Mouse (Mus musculus): Measurements from ENCODE around the gene Nrbp1. TPM values are rescaled to one million over a fixed set of nuclear protein-coding genes. Genes with fewer than 3 reads are reported as not detected.

Gene Nrbp1
- polyA plus RNA-seq (2015; fragmentation: Nextera tagmentation; extraction: Ambion mirVana), result 167 and 174 TPM in 2 replicates

DNA sequence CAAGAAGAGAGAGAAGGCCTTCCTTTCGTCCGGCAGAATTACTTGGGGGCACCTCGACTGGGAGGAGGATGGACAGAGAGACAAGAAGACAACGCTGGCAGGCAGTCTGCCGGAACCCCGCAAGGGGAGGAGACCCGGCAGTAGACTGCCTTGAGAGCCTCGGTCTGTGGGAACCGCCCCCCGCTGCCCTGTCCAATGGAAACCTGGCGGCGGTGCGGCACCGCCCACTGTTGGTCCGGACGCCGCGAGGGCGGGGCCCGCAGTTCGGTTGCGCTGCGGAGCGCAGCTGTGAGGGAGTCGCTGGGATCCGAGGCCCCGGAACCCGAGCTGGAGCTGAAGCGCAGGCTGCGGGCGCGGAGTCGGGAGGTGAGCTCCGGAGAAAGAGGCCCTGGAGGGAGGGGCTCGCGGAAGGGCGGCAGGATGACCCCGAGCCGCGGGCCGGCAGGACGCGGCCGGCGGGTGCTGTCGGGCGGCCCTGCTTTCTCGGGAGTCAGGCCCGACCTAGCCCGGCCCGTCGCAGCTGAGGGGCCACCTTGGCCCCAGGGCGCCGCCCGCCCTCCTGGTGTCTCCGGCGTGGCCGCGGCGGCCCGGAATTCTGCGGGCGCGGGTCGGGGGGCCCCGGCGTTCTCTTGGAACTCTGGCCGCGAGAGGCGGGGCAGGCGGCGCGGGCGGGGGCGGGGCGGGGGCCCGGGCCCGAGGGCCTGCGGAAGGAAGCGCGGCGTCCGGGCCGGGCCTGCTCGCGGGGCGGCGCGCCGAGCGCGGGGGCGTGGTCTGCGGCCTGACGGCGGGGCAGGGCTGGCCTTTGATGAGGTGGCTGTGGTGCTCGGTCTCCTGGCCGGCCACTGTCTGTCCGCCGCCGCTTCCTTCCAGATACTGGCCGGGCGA lies at the start of gene Nrbp1, which contains the start of gene Gm9970:
TSS of gene Nrbp1 (plus strand) at position 228 of the 885 bp plus-strand sequence.
TSS of gene Gm9970 (minus strand) at position 596 of the 885 bp plus-strand sequence.
- Histone ChIP-seq H3K27ac (ENCODE audit: low read depth, low read length) (peak within 1 kb of the TSS; percentile 98), H3K9me3 (ENCODE audit: control insufficient read depth, low read length) (peaks cover 4% of the 10 kb centered on the region), H3K4me3 (ENCODE audit: low read length) (peak within 1 kb of the TSS; percentile 97), H3K36me3 (ENCODE audit: control insufficient read depth, insufficient read depth, low read length) (peaks cover 15% of the 10 kb centered on the region), H3K9ac (ENCODE audit: low read depth, low read length) (peak within 1 kb of the TSS; percentile 99), H3K27me3 (replicated peaks; ENCODE audit: control insufficient read depth, insufficient read depth, low read length) (no peaks in the 10 kb centered on the region), H3K4me2 (ENCODE audit: low read length) (peak within 1 kb of the TSS; percentile 81), H3K4me1 (ENCODE audit: control insufficient read depth, insufficient read depth, low read depth, low read length) (peaks cover 7% of the 10 kb centered on the region)
- WGBS, result under 1% methylated on average over 69 of the region's 103 CpGs
- peak; percentile 99 for ATAC-seq

DNA sequence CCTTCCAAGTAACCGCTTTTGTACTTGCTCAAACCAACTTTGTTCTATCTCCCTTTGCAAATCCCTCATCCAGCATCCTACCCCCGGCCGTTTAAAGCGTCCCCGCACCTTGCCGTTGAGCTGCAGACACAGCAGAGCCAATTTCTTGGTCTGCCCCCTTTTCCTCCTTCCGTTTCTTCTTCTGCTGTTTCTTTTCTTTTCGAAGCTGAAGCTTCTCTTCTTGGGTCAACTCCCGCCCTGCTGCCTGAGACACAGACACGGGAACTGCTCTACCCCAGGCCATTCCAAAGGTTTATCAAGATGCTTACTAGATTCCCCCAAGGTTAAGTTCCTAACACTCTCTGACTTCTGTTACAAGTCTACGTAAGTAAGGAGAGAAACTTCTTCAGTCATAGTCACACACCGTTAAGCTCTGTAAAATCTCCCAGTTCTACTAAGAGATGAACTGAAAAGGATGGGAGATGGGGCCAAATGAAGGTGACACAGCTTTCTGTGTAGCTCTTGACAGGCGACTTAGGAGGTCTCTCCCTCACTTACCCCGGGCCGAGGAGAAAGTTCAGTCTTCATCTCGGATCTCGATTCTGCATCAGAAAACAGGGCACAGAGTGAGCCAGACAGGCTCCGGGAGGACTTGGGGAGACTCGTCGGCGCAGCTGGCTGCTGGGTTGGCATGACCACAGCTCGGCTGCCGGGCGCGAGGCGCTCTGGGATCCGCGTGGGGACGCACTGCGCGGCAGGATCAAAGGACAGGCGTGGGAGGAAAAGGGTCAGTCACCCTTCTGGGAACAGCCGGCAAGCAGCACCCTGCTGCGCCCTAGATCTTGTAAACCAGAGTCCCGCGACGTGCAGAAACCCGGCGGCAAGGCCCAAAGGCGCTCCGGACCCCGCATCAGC lies 48.4 kb upstream of the Nrbp1 start:
- no peak for ATAC-seq
- Histone ChIP-seq H3K27ac (ENCODE audit: low read depth, low read length) (peak overlapping the region; percentile 86), H3K4me1 (ENCODE audit: control insufficient read depth, insufficient read depth, low read depth, low read length) (peaks cover 20% of the 10 kb centered on the region), H3K36me3 (ENCODE audit: control insufficient read depth, insufficient read depth, low read length) (peaks cover 50% of the 10 kb centered on the region), H3K9me3 (ENCODE audit: control insufficient read depth, low read length) (no peaks in the 10 kb centered on the region), H3K9ac (ENCODE audit: low read depth, low read length) (peak overlapping the region; percentile 76), H3K27me3 (replicated peaks; ENCODE audit: control insufficient read depth, insufficient read depth, low read length) (no peaks in the 10 kb centered on the region), H3K4me3 (ENCODE audit: low read length) (peak overlapping the region; percentile 86), H3K4me2 (ENCODE audit: low read length) (peak overlapping the region; percentile 72)
- 19% methylated on average over 37 of the region's 42 CpGs for WGBS

DNA sequence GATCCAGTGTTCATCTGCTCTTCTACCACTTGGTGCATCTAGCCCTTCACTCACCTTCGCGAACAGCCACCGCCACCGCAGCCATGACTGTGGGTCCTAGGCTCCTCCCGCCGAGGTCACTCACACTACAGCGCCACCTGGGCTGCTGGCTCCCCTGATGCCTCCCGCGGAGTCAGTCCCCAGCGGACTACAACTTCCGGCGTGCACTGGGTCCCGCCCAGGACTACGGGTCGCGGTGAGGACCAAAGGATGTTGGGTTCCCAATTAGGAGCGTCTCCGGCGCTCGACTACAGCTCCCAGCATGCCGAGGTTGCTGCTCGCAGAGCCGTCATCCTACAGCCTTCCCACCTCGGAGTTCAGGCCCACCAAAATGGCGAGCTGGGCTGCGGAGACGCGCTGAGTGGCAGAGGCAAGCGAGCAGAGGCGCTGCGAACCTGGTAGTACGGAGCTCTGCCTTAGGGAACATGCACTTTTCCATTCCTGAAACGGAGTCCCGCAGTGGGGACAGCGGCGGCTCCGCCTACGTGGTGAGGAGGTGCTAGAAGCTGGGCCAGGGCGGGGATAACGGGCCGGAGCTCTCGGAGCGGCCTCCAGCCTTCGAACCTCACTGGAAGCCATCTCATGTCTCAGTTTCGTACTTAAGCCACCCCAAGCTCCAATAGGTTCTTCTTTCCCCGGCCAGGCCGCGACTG lies 47.6 kb upstream of the Nrbp1 start, which contains the start of the genes Snx17 and Eif2b4:
TSS of gene Snx17 (plus strand) at position 289 of the 692 bp plus-strand sequence.
TSS of gene Eif2b4 (minus strand) at position 492 of the 692 bp plus-strand sequence.
- Histone ChIP-seq H3K4me2 (ENCODE audit: low read length) (peak within 1 kb of the TSS; percentile 79), H3K27me3 (replicated peaks; ENCODE audit: control insufficient read depth, insufficient read depth, low read length) (no peaks in the 10 kb centered on the region), H3K36me3 (ENCODE audit: control insufficient read depth, insufficient read depth, low read length) (peaks cover 48% of the 10 kb centered on the region), H3K27ac (ENCODE audit: low read depth, low read length) (peak within 1 kb of the TSS; percentile 88), H3K4me1 (ENCODE audit: control insufficient read depth, insufficient read depth, low read depth, low read length) (peaks cover 20% of the 10 kb centered on the region), H3K4me3 (ENCODE audit: low read length) (peak within 1 kb of the TSS; percentile 86), H3K9me3 (ENCODE audit: control insufficient read depth, low read length) (no peaks in the 10 kb centered on the region), H3K9ac (ENCODE audit: low read depth, low read length) (peak within 1 kb of the TSS; percentile 90)
- peak; percentile 97 for ATAC-seq
- WGBS, result under 1% methylated on average over 48 of the region's 48 CpGs

DNA sequence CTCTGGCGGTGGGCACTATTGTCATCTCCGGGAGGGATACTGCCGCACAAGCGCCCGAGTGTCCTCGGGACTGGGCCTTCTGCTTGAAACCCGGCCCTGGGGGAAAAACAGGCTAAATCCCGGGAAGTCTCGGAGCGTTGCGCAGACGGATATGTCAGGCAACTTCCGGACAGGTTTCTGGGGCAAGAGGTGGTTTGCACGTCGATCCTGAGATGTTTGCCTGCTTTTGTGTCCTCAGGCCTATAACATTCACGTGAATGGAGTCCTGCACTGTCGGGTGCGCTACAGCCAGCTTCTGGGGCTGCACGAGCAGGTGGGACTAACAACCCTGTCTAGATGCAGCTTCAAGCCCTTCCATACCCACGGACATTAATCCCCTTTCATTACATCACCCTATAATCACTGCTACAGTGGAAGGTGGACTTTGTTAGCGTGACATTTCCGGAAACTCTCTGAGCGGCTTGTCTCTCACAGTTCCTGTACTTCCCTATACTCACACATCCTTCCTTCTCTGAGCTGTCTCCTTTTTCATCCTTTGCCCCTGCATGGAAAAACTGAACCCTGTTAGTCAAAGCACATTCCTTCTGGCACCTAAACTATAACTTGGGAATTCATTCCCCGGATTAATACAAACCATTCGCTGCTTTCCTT lies 46.9 kb upstream of the Nrbp1 start:
- H3K4me1 ChIP-seq (ENCODE audit: control insufficient read depth, insufficient read depth, low read depth, low read length), result peaks cover 20% of the 10 kb centered on the region
- WGBS, result 15% methylated on average over 25 of the region's 25 CpGs
- peak overlapping the region; percentile 79 for H3K4me2 ChIP-seq (ENCODE audit: low read length)
- ATAC-seq, result no peak
- peaks cover 49% of the 10 kb centered on the region for H3K36me3 ChIP-seq (ENCODE audit: control insufficient read depth, insufficient read depth, low read length)
- H3K27me3 ChIP-seq (replicated peaks; ENCODE audit: control insufficient read depth, insufficient read depth, low read length), result no peaks in the 10 kb centered on the region
- H3K9me3 ChIP-seq (ENCODE audit: control insufficient read depth, low read length), result no peaks in the 10 kb centered on the region
- peak overlapping the region; percentile 88 for H3K27ac ChIP-seq (ENCODE audit: low read depth, low read length)
- peak overlapping the region; percentile 86 for H3K4me3 ChIP-seq (ENCODE audit: low read length)
- peak overlapping the region; percentile 90 for H3K9ac ChIP-seq (ENCODE audit: low read depth, low read length)

DNA sequence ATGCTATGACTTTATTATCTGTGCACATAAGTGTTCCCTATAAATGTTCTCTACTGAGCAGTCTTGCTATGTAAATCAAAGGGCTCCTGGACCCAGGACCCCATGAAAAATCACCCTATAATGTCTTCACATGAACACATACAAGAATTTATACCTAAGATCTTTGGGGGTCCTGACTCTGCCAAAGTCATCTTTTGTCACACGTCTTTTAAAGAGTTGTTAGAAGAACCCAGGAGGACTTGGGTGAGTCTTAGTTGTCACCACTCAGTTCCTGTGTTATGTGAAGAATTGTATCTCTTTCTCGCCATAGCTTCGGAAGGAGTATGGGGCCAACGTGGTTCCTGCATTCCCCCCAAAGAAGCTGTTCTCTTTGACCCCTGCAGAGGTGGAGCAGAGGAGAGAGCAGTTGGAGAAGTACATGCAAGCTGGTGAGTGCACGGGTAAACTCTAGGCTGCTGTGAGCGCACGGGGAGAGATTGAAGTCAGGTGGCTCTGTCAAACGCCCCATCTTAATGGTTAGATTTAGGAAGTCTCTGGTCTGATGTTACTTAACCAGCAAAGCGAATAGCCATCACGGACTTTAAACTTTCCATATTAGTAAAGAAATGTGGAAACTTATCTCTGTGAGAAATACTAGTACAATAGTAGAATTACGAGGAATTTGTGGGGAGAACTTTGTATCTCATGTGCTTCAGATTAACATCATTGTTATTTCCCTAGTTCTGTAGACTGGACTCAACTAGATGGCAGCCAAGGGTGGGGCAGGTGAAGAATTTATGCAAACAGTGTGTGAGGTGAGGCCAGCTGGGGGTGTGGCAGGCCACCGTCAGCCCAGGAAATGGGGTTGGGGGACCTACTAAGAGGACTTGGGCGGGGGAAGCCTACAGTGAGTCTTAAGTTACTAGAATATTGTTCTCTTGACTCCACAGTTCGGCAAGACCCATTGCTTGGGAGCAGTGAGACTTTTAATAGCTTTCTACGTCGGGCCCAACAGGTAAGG lies 45.9 kb upstream of the Nrbp1 start:
- Histone ChIP-seq H3K27me3 (replicated peaks; ENCODE audit: control insufficient read depth, insufficient read depth, low read length) (no peaks in the 10 kb centered on the region), H3K4me2 (ENCODE audit: low read length) (peak overlapping the region; percentile 79), H3K9ac (ENCODE audit: low read depth, low read length) (no peak overlapping the region), H3K4me3 (ENCODE audit: low read length) (no peak overlapping the region), H3K36me3 (ENCODE audit: control insufficient read depth, insufficient read depth, low read length) (peaks cover 54% of the 10 kb centered on the region), H3K27ac (ENCODE audit: low read depth, low read length) (no peak overlapping the region), H3K4me1 (ENCODE audit: control insufficient read depth, insufficient read depth, low read depth, low read length) (peaks cover 20% of the 10 kb centered on the region), H3K9me3 (ENCODE audit: control insufficient read depth, low read length) (no peaks in the 10 kb centered on the region)
- no peak for ATAC-seq
- 93% methylated on average over 16 of the region's 16 CpGs for WGBS

DNA sequence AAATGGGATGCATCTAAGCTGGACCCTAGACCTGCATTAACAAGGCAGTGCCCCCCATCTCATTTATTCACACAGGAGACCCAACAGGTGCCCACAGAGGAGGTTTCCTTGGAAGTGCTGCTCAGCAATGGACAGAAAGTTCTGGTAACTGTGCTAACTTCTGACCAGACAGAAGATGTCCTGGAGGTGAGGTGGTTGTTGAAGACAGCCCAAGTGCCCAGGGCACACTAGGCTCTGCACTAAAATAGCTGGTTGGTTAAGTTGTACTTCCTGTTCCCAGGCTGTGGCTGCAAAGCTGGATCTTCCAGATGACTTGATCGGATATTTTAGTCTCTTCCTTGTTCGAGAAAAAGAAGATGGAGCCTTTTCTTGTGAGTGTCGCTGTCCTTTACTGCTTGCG lies 45.0 kb upstream of the Nrbp1 start:
- H3K27ac ChIP-seq (ENCODE audit: low read depth, low read length), result no peak overlapping the region
- 97% methylated on average over 4 of the region's 4 CpGs for WGBS
- ATAC-seq, result no peak

GRCm38 (mm10) chr5:31196207-31196606 lies 44.5 kb upstream of the Nrbp1 start:
- WGBS, result 96% methylated on average over 10 of the region's 10 CpGs
- H3K9ac ChIP-seq (ENCODE audit: low read depth, low read length), result no peak overlapping the region
- no peak overlapping the region for H3K27ac ChIP-seq (ENCODE audit: low read depth, low read length)
- H3K4me3 ChIP-seq (ENCODE audit: low read length), result no peak overlapping the region
- ATAC-seq, result no peak
- peaks cover 47% of the 10 kb centered on the region for H3K36me3 ChIP-seq (ENCODE audit: control insufficient read depth, insufficient read depth, low read length)
- H3K4me1 ChIP-seq (ENCODE audit: control insufficient read depth, insufficient read depth, low read depth, low read length), result peaks cover 27% of the 10 kb centered on the region
- H3K9me3 ChIP-seq (ENCODE audit: control insufficient read depth, low read length), result peaks cover 5% of the 10 kb centered on the region; the same call in 1 of the 2 replicates
- no peaks in the 10 kb centered on the region for H3K27me3 ChIP-seq (replicated peaks; ENCODE audit: control insufficient read depth, insufficient read depth, low read length)
- no peak overlapping the region for H3K4me2 ChIP-seq (ENCODE audit: low read length)

More for the DNA sequence above, 45.0 kb upstream of the Nrbp1 start:
- H3K9ac ChIP-seq (ENCODE audit: low read depth, low read length), result no peak overlapping the region
- H3K4me1 ChIP-seq (ENCODE audit: control insufficient read depth, insufficient read depth, low read depth, low read length), result peaks cover 23% of the 10 kb centered on the region
- H3K27me3 ChIP-seq (replicated peaks; ENCODE audit: control insufficient read depth, insufficient read depth, low read length), result no peaks in the 10 kb centered on the region
- H3K9me3 ChIP-seq (ENCODE audit: control insufficient read depth, low read length), result peaks cover 5% of the 10 kb centered on the region; the same call in 1 of the 2 replicates
- no peak overlapping the region for H3K4me3 ChIP-seq (ENCODE audit: low read length)
- H3K36me3 ChIP-seq (ENCODE audit: control insufficient read depth, insufficient read depth, low read length), result peaks cover 49% of the 10 kb centered on the region
- no peak overlapping the region for H3K4me2 ChIP-seq (ENCODE audit: low read length)
